Mouse (Mus musculus) lung, embryonic 14.5 days (tissue): ENCODE data around the gene Hacd4. TPM values are rescaled to one million over a fixed set of nuclear protein-coding genes. Genes with fewer than 3 reads are reported as not detected.

Experiments
- ATAC-seq: fragments of 200-750 bp; cut with Nextera tagmentation; 2 replicates; pipeline ENCODE4 v1.8.0; 2017; ENCODE audit warnings: mild to moderate bottlenecking, moderate TSS enrichment, moderate library complexity; ENCODE audit not compliant: insufficient read depth
- DNase-seq: peaks from one replicate; pipeline ENCODE4 v3.0.0-alpha.2; 2015
- H3K27ac ChIP-seq: fragments of 300-500 bp; sonication (generic); 2 replicates; pipeline ENCODE4 v1.5.1; 2014; ENCODE audit warnings: low read depth, mild to moderate bottlenecking, moderate library complexity
- H3K27me3 ChIP-seq: fragments of 300-500 bp; sonication (generic); 2 replicates; pipeline ENCODE4 v1.6.1; 2014; ENCODE audit warnings: low read length, control low read depth; ENCODE audit not compliant: insufficient read depth
- H3K36me3 ChIP-seq: fragments of 300-500 bp; sonication (generic); 2 replicates; pipeline ENCODE4 v1.6.1; 2014; ENCODE audit warnings: control low read depth; ENCODE audit not compliant: insufficient read depth
- H3K4me1 ChIP-seq: fragments of 300-500 bp; sonication (generic); 2 replicates; pipeline ENCODE4 v1.6.1; 2014; ENCODE audit warnings: antibody characterized with exemption, control low read depth; ENCODE audit not compliant: insufficient read depth
- H3K4me2 ChIP-seq: fragments of 300-500 bp; sonication (generic); 2 replicates; pipeline ENCODE4 v1.6.1; 2014; ENCODE audit warnings: mild to moderate bottlenecking
- H3K4me3 ChIP-seq: fragments of 300-500 bp; sonication (generic); 2 replicates; pipeline ENCODE4 v1.5.1; 2014; ENCODE audit warnings: low read depth, low read length
- H3K9ac ChIP-seq: fragments of 300-500 bp; sonication (generic); 2 replicates; pipeline ENCODE4 v1.6.1; 2014
- H3K9me3 ChIP-seq: fragments of 300-500 bp; sonication (generic); 2 replicates; pipeline ENCODE4 v1.6.1; 2016; ENCODE audit warnings: low read depth, low read length, control low read depth
- CTCF ChIP-seq: IDR thresholded peaks from 2 replicates; pipeline ENCODE4 v1.5.1; 2016; ENCODE audit warnings: antibody characterized with exemption, low read depth
- WGBS: fragments of 180-500 bp; shearing (Covaris S2); extraction: QIAGEN DNeasy Blood & Tissue Kit; methylation state at CpG from one replicate; pipeline ENCODE4 v1.1.7; 2014; 5-methylcytosine and 5-hydroxymethylcytosine counted together
- polyA plus RNA-seq: library from polyadenylated mRNA; unstranded; fragments of >200 nt; fragmentation: Nextera tagmentation; extraction: Ambion mirVana; gene quantifications from 2 replicates; pipeline ENCODE4 v1.2.1, GENCODE M21; 2014

The Hacd4 gene
- polyA plus RNA-seq, 1 experiment from 2014 or later = 9.3 TPM

DNA sequence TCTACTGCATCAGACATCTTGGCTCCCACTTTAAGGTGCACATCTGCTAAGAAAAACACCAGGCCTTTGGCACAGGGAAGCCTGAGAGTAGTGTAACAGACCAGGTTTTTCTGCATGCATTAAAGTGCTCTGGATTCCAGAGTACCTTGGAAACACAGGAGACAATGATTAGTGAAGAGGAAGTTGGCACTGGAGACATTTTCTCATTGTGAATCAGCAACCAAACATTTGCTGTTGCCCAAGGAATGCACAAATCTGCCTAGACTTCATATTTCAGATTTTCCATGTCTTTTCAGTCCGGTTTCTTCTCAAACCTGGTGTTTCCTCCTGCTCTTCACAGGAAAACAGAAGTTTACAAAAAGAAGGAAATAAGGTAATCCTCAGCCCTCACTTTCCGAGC, 26.4 kb downstream of the Hacd4 start:
- no peak overlapping the region for H3K4me2 ChIP-seq
- H3K27me3 ChIP-seq = no peaks in the 10 kb centered on the region
- 75% methylated on average over 2 of the region's 2 CpGs for WGBS
- H3K4me1 ChIP-seq = peaks cover 2% of the 10 kb centered on the region; the same call in 1 of the 2 replicates
- DNase-seq (no peak), ATAC-seq (no peak)
- H3K9me3 ChIP-seq = no peaks in the 10 kb centered on the region
- no peak overlapping the region for H3K27ac ChIP-seq
- H3K4me3 ChIP-seq = no peak overlapping the region
- no peak overlapping the region for H3K9ac ChIP-seq
- 0 out of 2 replicates have a peak, but pooled peaks cover 4% of the 10 kb centered on the region for H3K36me3 ChIP-seq
- no peak for TF ChIP-seq CTCF

DNA sequence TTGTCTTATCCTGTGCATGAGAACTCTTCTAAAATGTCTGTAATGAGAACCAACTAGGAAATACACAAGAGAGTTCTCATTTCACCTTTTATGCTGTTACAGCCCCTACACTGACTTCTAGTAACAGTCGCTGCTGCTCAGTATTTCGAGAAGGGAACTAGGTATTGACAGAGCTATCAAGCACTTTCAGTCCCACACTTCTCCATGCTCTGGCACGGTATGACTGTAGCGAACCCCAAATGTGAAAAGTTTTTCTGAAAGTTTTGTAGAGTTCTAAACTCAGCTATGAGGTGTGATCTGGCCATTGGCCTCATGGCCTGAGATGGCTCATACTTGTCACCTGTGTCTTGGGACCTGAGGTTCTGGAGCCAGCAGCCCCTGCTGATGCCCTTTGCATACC, 29.4 kb downstream of the Hacd4 start:
- no peak for TF ChIP-seq CTCF
- 0 out of 2 replicates have a peak, but pooled peaks cover 4% of the 10 kb centered on the region for H3K36me3 ChIP-seq
- H3K27ac ChIP-seq = no peak overlapping the region
- ATAC-seq = no peak
- H3K4me2 ChIP-seq = no peak overlapping the region
- no peaks in the 10 kb centered on the region for H3K9me3 ChIP-seq
- H3K4me3 ChIP-seq = no peak overlapping the region
- peaks cover 3% of the 10 kb centered on the region; the same call in 1 of the 2 replicates for H3K4me1 ChIP-seq
- H3K9ac ChIP-seq = no peak overlapping the region
- no peak for DNase-seq
- no peaks in the 10 kb centered on the region for H3K27me3 ChIP-seq
- WGBS = 90% methylated on average over 4 of the region's 4 CpGs

DNA sequence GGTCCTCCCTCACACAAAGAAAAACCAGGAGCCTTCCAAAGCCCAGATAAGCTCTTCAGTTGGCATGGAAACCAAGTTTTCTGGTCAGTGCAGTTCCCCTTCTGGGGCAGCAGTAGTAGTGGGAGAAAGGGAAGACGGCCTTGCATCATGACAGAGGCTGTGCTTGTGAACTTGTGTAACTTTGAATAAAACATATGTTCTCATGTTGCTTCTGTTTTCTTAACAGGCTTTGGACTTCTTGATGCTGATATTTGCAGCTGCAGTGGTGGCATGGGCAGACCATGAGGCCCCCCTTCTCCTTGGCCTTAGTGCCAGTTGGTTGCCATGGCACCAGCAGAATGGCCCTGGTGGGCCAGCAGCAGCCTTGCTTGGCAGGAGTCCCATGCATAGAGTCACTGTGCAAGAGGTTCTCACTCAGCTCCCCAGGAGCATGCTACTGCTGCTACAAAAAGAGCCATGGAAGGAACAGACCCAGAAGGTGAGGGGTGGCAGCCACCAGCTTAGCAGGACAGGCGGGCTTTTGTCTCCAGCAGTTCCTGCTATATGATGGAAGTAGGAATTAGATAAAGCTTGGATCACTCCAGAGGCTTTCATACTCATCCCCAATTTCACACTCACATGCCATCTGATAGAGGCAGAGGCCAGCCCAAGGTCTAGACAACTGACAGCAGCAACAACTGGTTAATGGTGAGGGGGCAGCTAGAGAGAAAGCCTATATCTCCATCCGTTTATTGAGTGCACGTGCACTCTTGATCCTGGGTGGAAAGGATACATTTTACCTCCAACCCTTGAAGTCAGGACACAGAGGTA, 31.6 kb downstream of the Hacd4 start:
- Histone ChIP-seq H3K4me1 (peaks cover 3% of the 10 kb centered on the region; the same call in 1 of the 2 replicates), H3K9me3 (no peaks in the 10 kb centered on the region), H3K27me3 (no peaks in the 10 kb centered on the region), H3K4me3 (no peak overlapping the region), H3K36me3 (0 out of 2 replicates have a peak, but pooled peaks cover 4% of the 10 kb centered on the region), H3K9ac (no peak overlapping the region), H3K4me2 (no peak overlapping the region), H3K27ac (0 out of 2 replicates have a peak overlapping the region, but pooled peaks have one; percentile 2)
- TF ChIP-seq CTCF = no peak
- peak; percentile 60 for DNase-seq
- no peak; the same call in 1 of the 2 replicates for ATAC-seq
- 72% methylated on average over 4 of the region's 4 CpGs for WGBS

DNA sequence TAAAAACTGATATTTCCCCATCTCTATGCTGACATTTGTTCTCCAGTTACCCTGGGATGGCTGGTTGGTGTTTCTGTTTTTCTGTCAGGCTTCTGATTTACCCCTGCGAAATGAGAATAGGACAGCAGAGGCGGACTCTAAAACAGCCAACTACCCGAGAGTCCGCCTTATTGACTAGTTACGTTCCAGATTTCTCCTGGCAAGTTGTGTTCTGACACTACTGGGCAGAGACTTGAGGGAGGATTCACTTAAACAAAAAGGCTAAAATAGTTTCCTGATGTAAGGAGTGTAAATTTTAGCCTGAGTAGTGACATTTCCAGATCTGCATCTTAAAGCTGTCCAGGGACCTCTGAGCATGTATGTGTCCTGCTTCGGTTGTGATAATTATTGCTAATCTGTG, 35.8 kb downstream of the Hacd4 start:
- Histone ChIP-seq H3K9ac (no peak overlapping the region), H3K4me1 (peaks cover 3% of the 10 kb centered on the region; the same call in 1 of the 2 replicates), H3K27me3 (no peaks in the 10 kb centered on the region), H3K4me3 (no peak overlapping the region), H3K4me2 (no peak overlapping the region), H3K36me3 (no peaks in the 10 kb centered on the region), H3K27ac (no peak overlapping the region), H3K9me3 (no peaks in the 10 kb centered on the region)
- no peak for TF ChIP-seq CTCF
- DNase-seq (no peak), ATAC-seq (no peak)
- WGBS = 88% methylated on average over 6 of the region's 6 CpGs

DNA sequence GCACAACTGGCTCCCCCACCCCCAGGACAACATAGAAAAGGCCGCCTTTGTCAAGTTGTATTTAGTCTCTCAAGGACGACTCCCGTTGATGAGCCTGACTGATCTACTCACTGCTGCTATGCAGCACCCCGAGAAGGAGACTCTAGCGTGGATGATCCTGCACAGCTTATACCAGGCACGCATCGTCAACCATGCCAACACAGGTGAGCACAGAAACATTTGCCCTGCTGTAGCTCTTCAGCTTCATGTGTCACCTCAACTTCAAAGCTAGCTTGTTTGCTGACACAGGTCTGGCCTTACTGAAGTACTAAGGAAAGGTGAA, 37.8 kb downstream of the Hacd4 start:
- 76% methylated on average over 7 of the region's 7 CpGs for WGBS
- H3K27ac ChIP-seq = no peak overlapping the region
- no peak for ATAC-seq
- no peaks in the 10 kb centered on the region for H3K9me3 ChIP-seq
- no peak for TF ChIP-seq CTCF
- no peak overlapping the region for H3K9ac ChIP-seq
- H3K4me3 ChIP-seq = no peak overlapping the region
- H3K4me1 ChIP-seq = no peaks in the 10 kb centered on the region
- H3K4me2 ChIP-seq = no peak overlapping the region
- DNase-seq = no peak
- H3K36me3 ChIP-seq = no peaks in the 10 kb centered on the region
- no peaks in the 10 kb centered on the region for H3K27me3 ChIP-seq

DNA sequence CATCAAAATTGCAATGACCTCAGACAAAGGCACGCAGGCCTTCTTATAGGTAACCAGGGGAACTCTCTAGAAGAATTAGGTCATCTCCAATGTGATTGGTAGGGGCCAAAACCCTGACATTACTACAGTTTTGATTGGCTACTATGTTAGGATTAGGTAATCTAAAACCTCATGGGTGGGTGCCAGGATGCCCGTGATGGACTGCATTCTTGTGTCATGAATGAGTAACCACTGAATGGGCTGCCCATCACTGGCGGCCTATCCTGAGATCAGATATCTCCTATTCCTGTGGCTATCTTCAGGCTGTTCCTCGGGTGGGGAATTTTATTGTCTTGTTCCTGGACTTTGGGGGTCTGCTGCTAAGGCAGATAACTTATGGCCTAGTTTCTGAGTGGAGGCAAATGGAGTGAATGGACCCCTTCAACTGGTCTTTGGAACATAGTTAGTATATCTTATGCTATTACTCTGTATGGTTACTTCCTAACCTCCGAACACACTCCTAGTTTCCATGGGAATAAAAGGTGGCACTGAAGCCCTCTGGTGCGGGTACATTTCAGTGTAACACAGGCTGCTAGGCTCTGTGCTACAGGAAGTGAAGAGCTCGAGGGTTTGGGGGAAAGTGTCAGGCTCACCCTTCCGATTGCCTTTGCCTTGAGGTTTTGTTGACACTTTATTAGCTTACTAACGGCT, 38.3 kb downstream of the Hacd4 start:
- H3K9me3 ChIP-seq = no peaks in the 10 kb centered on the region
- H3K36me3 ChIP-seq = no peaks in the 10 kb centered on the region
- H3K4me3 ChIP-seq = no peak overlapping the region
- H3K9ac ChIP-seq = no peak overlapping the region
- 71% methylated on average over 9 of the region's 9 CpGs for whole genome bisulfite sequencing
- ATAC-seq = no peak
- DNase-seq = no peak
- no peak overlapping the region for H3K27ac ChIP-seq
- H3K4me1 ChIP-seq = no peaks in the 10 kb centered on the region
- H3K27me3 ChIP-seq = no peaks in the 10 kb centered on the region
- H3K4me2 ChIP-seq = no peak overlapping the region
- no peak for TF ChIP-seq CTCF

DNA sequence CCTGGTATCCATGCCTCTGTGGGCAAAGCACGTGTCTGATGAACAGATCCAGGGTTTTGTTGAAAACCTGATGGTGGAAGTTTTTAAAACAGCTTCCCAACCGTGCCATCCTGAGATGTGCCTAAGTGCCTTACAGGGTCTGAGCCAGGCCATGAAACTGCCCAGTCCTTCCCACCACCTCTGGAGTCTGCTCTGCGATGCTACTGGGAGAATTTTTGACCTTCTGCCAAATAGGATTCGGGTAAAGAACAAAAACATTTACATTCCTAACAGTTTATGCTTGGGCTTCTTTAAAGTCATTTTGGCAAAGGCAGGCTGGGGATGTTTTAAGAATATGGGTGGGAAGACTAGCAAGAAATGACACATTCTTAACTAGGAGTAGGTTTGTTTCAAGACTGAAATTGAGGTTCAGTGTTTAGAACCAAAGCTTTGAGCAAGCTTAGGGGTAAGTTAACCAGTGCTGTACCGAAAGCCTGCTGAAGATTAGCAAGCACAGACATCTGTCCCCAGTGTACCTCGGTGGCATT, 41.7 kb downstream of the Hacd4 start:
- ATAC-seq = peak; percentile 90
- no peak overlapping the region for H3K27ac ChIP-seq
- H3K4me2 ChIP-seq = no peak overlapping the region
- no peaks in the 10 kb centered on the region for H3K27me3 ChIP-seq
- no peak for TF ChIP-seq CTCF
- no peaks in the 10 kb centered on the region for H3K36me3 ChIP-seq
- no peaks in the 10 kb centered on the region for H3K9me3 ChIP-seq
- no peaks in the 10 kb centered on the region for H3K4me1 ChIP-seq
- peak; percentile 86 for DNase-seq
- no peak overlapping the region for H3K4me3 ChIP-seq
- H3K9ac ChIP-seq = no peak overlapping the region
- WGBS = 40% methylated on average over 6 of the region's 6 CpGs
